Mouse (Mus musculus) liver, embryonic 14.5 days (tissue): ENCODE results near the gene Vav3. TPM values are rescaled to one million over a fixed set of nuclear protein-coding genes. Genes with fewer than 3 reads are reported as not detected.

Source experiments
- ATAC-seq: fragments of 200-750 bp; cut with Nextera tagmentation; 2 replicates; pipeline ENCODE4 v1.8.0; 2017; ENCODE audit warnings: moderate number of reproducible peaks, mild to moderate bottlenecking, moderate library complexity; ENCODE audit not compliant: insufficient read depth
- DNase-seq, 3 experiments: peaks; one replicate each; pipeline ENCODE4 v3.0.0-alpha.2; 2012 to 2013; ENCODE audit warnings: low read depth in 3 of 3, low spot score in 3 of 3
- H3K27ac ChIP-seq: fragments of 300-500 bp; sonication (generic); 2 replicates; pipeline ENCODE4 v1.5.1; 2014; ENCODE audit warnings: moderate library complexity, mild to moderate bottlenecking, control low read depth, inconsistent platforms
- H3K27me3 ChIP-seq: fragments of 300-500 bp; sonication (generic); 2 replicates; pipeline ENCODE4 v1.6.1; 2014; ENCODE audit warnings: mild to moderate bottlenecking, low read length, moderate library complexity; ENCODE audit not compliant: control insufficient read depth, insufficient read depth
- H3K36me3 ChIP-seq: fragments of 300-500 bp; sonication (generic); replicated peaks from 2 replicates; pipeline ENCODE4 v1.6.1; 2014; ENCODE audit warnings: low read depth; ENCODE audit not compliant: control insufficient read depth, insufficient read depth
- H3K4me1 ChIP-seq, 2 experiments: fragments of 200-500 bp in 1 of 2; fragments of 300-500 bp in 1 of 2; sonication (generic) in 1 of 2; replicated peaks; 2 replicates each; pipeline ENCODE4 v1.6.1; 2012 to 2014; ENCODE audit warnings: antibody characterized with exemption in 1 of 2, inconsistent platforms in 1 of 2, low read length in 1 of 2; ENCODE audit not compliant: control insufficient read depth in 2 of 2, insufficient read depth in 2 of 2
- H3K4me2 ChIP-seq: fragments of 300-500 bp; sonication (generic); 2 replicates; pipeline ENCODE4 v1.6.1; 2014; ENCODE audit warnings: low read depth, mild to moderate bottlenecking, control low read depth, moderate library complexity
- H3K4me3 ChIP-seq, 2 experiments: fragments of 200-500 bp in 1 of 2; fragments of 300-500 bp in 1 of 2; sonication (generic) in 1 of 2; 2 replicates each; pipeline ENCODE4 v1.5.1; 2012 to 2014; ENCODE audit warnings: low read depth in 2 of 2, low read length in 2 of 2, mild to moderate bottlenecking in 2 of 2, control low read depth in 1 of 2, inconsistent platforms in 1 of 2, moderate library complexity in 1 of 2; ENCODE audit not compliant: insufficient read depth in 1 of 2
- H3K9ac ChIP-seq: fragments of 300-500 bp; sonication (generic); replicated peaks from 2 replicates; pipeline ENCODE4 v1.6.1; 2014; ENCODE audit warnings: mild to moderate bottlenecking, control low read depth, moderate library complexity
- H3K9me3 ChIP-seq: fragments of 300-500 bp; sonication (generic); 2 replicates; pipeline ENCODE4 v1.6.1; 2016; ENCODE audit warnings: low read length, mixed read lengths; ENCODE audit not compliant: control insufficient read depth
- CTCF ChIP-seq: IDR thresholded peaks from 2 replicates; pipeline ENCODE4 v1.5.1; 2016; ENCODE audit warnings: antibody characterized with exemption, low read depth, control low read depth
- EP300 ChIP-seq: IDR thresholded peaks from 2 replicates; pipeline ENCODE4 v1.6.1; 2016; ENCODE audit warnings: antibody characterized with exemption, low read depth
- WGBS: fragments of 180-500 bp; shearing (Covaris S2); extraction: QIAGEN DNeasy Blood & Tissue Kit; methylation state at CpG from one replicate; pipeline ENCODE4 v1.1.7; 2014; ENCODE audit not compliant: insufficient replicate concordance; 5-methylcytosine and 5-hydroxymethylcytosine counted together
- polyA plus RNA-seq, 2 experiments: library from polyadenylated mRNA; depleted of rRNA in 1 of 2; stranded (reverse) in 1 of 2; unstranded in 1 of 2; fragments of >200 nt; fragmentation: Nextera tagmentation in 1 of 2; extraction: Ambion mirVana in 1 of 2; gene quantifications; 2 replicates each; pipeline versions ENCODE4 v1.2.1 to v1.2.3; 2012 to 2014

Gene Vav3
- polyA plus RNA-seq, 2 experiments: 1.2 to 2.8 TPM

DNA sequence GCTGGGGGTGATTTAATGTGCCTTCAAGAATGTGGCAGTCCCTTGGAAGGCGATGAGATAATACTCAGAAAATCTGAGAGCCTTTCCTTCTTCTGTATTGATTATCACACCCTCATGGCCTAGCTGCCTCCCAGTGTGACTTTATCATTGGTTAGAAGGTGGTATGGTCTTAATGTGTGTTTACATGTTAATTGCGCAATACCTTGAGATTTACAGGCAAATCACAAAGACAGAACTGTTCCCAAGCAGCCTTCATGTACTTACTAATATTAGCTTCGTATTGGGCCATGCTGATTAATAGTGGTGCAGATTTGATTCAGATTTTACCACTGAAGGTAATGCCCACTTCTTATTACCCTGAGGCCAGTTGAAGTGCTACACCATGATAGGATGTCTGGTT, 381.3 kb downstream of the Vav3 start:
- H3K4me3 ChIP-seq: no peak overlapping the region
- no peaks in the 10 kb centered on the region for H3K36me3 ChIP-seq
- H3K27me3 ChIP-seq: no peaks in the 10 kb centered on the region
- no peak overlapping the region for H3K9ac ChIP-seq
- no peak for DNase-seq
- ATAC-seq: no peak
- no peak overlapping the region for H3K27ac ChIP-seq
- 63% methylated on average over 3 of the region's 3 CpGs for WGBS
- H3K4me1 ChIP-seq: no peaks in the 10 kb centered on the region
- H3K4me2 ChIP-seq: no peak overlapping the region
- H3K9me3 ChIP-seq: no peaks in the 10 kb centered on the region
- TF ChIP-seq CTCF: no peak

DNA sequence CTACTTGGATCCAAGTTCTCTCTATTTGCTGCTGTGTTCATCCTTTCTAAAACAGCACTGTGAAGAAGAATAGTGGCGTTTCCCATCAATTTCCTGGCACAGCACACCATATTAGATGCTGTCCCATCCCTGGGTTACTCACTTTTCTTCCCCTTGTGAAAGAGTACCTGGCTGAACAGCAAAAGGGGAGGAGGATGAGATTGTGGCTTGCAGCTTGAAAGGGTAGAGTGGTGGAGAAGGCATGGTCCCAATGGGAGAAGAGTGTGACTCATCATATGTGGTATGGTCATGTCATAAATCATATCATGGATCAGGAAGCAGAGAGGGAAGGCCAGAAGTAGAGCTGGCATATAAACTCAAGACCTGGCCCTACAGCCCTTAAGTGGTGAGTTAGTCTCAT, 386.3 kb downstream of the Vav3 start:
- no peaks in the 10 kb centered on the region for H3K9me3 ChIP-seq
- TF ChIP-seq CTCF (no peak), EP300 (no peak)
- DNase-seq: no peak
- no peaks in the 10 kb centered on the region for H3K27me3 ChIP-seq
- no peak overlapping the region for H3K27ac ChIP-seq
- no peak overlapping the region for H3K4me3 ChIP-seq
- 41% methylated on average over 1 of the region's 1 CpGs for WGBS
- no peaks in the 10 kb centered on the region for H3K36me3 ChIP-seq
- H3K9ac ChIP-seq: no peak overlapping the region
- ATAC-seq: no peak
- no peak overlapping the region for H3K4me2 ChIP-seq
- no peaks in the 10 kb centered on the region for H3K4me1 ChIP-seq

DNA sequence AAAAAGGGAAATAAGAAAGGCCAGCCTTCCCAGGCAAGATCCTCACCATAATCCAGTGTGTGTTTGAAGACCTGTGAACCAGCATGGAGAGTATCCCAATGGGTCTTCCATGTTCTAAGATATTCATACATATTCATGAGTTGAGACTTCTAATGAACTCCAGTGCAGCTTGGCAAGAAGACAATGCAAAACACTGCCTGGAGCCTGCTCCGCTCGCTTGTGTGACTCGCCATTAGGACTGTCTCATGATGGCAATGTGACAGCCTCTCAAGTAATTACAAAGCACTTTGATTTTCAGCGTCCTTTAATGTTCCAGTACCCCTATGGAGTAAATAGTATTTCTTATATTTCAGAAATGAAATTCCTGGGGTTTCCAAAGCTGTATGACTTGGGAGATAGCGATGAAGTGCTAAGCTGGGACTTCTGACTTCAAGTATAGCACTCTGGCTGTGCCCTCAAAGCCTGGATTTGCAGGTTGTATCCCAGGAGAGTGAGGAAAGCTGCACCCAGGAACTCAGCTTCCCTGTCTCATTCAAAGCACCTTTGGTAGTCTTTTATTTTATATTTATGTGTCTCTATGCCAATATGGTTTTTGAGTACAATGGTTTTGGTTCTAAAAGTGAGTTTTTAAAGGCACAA, 391.3 kb downstream of the Vav3 start:
- Histone ChIP-seq H3K27ac (no peak overlapping the region), H3K27me3 (no peaks in the 10 kb centered on the region), H3K9me3 (no peaks in the 10 kb centered on the region), H3K4me3 (no peak overlapping the region), H3K4me2 (no peak overlapping the region), H3K9ac (no peak overlapping the region), H3K36me3 (no peaks in the 10 kb centered on the region), H3K4me1 (no peaks in the 10 kb centered on the region)
- WGBS: 58% methylated on average over 5 of the region's 5 CpGs
- DNase-seq: no peak
- ATAC-seq: no peak
- TF ChIP-seq CTCF (no peak), EP300 (no peak)

DNA sequence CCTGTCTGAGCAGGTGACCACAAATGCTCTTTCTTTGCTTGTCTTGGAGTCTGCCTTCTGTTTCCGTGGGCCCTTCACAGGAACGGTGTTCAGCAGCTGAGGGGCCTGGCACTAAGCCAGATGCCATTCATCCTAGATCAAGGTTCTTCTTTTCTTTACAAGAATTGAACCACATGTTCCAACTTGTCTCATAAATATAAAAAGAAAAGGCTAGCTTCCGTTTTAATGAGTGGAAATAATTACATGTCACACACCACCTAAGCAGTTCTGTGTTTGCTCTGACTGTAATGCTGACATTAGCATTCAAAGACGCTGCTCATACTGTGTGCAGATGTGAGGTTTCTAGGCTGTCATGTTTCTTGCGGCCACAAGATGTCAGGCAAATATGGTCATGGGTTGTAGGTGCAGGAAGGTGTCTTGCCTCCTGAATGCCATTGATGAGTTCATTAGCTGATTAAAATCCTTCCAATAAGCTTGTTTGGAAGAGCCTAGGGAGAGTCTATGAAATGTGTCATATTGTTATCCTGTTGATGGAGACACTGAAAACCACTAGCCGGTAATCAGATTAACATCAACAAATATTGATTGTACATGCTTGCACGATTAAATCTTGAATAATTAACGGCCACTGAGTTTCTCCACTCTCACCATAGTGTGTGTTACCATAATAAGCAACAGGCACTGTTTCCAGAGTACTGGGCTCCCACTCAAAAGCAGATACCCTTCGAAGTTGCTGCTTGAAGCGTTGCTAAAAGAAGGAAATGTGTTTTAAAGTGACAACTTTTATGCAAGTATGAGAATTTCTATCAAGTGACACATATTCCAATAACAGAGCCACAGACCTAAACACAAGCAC, 392.1 kb downstream of the Vav3 start:
- Histone ChIP-seq H3K4me3 (no peak overlapping the region), H3K4me2 (no peak overlapping the region), H3K4me1 (no peaks in the 10 kb centered on the region), H3K27ac (no peak overlapping the region), H3K9ac (no peak overlapping the region), H3K9me3 (no peaks in the 10 kb centered on the region), H3K27me3 (no peaks in the 10 kb centered on the region), H3K36me3 (no peaks in the 10 kb centered on the region)
- ATAC-seq (no peak), DNase-seq (no peak)
- no peak for TF ChIP-seq EP300
- peak; percentile 44 for TF ChIP-seq CTCF
- 38% methylated on average over 10 of the region's 10 CpGs for WGBS

Other genes with a start within 250 kb of the Vav3 start
- gene Slc25a24, start 217.5 kb upstream of the Vav3 start, polyA plus RNA-seq (2012; rRNA removed): 1.6 and 2.2 TPM in 2 replicates
- gene Slc25a24, start 217.5 kb upstream of the Vav3 start, polyA plus RNA-seq (2014; fragmentation: Nextera tagmentation; extraction: Ambion mirVana): 3.7 and 3.9 TPM in 2 replicates